Mouse (Mus musculus) CD4-positive, CD25-positive, alpha-beta regulatory T cell, adult 4 months (primary cell): ENCODE measurements around the gene Gfer. TPM values are rescaled to one million over a fixed set of nuclear protein-coding genes. Genes with fewer than 3 reads are reported as not detected.
"Not testable (repeated sequence)": the region's sequence is repeated elsewhere in the genome, so short reads cannot be mapped to it uniquely, and the experiment has no call there.

Experiments
- ATAC-seq: one replicate; pipeline ENCODE4 v1.8.0; 2017
- polyA plus RNA-seq, 2 experiments: library from polyadenylated mRNA; unstranded; fragments of 100-300 nt; shearing (Covaris generic); gene quantifications; one replicate each; pipeline ENCODE4 v1.2.1; 2017

The Gfer gene
- polyA plus RNA-seq, 2 experiments from 2014 or later, result 13.5 to 21.7 TPM

GRCm38 (mm10) chr17:24722220-24722924 lies 26.4 kb upstream of the Gfer start:
- no peak for ATAC-seq

- ATAC-seq, result not testable (repeated sequence)
Observed at GRCm38 (mm10) chr17:24721383-24721955, 25.5 kb upstream of the Gfer start.

GRCm38 (mm10) chr17:24720616-24721015 lies 24.7 kb upstream of the Gfer start:
- ATAC-seq, result not testable (repeated sequence)

GRCm38 (mm10) chr17:24719494-24720222 lies 23.7 kb upstream of the Gfer start:
- peak; percentile 90 for ATAC-seq

- ATAC-seq, result not testable (repeated sequence)
Observed at GRCm38 (mm10) chr17:24718938-24719337, 23.0 kb upstream of the Gfer start.

- no peak for ATAC-seq
Observed at GRCm38 (mm10) chr17:24717943-24718342, 22.0 kb upstream of the Gfer start, which contains the start of the genes Rnf151 and Rps2. Gene Rnf151 (minus strand): TSS chr17:24718063. Gene Rps2 (plus strand): TSS chr17:24718116.

GRCm38 (mm10) chr17:24716166-24716682 lies 20.3 kb upstream of the Gfer start:
- no peak for ATAC-seq

- no peak for ATAC-seq
Observed at GRCm38 (mm10) chr17:24715556-24715955, 19.6 kb upstream of the Gfer start.

- ATAC-seq, result peak; percentile 74
Observed at GRCm38 (mm10) chr17:24708646-24709045, 12.7 kb upstream of the Gfer start.

GRCm38 (mm10) chr17:24707801-24708425 lies 12.0 kb upstream of the Gfer start:
- ATAC-seq, result peak; percentile 23

- peak; percentile 79 for ATAC-seq
Observed at GRCm38 (mm10) chr17:24706982-24707800, 11.2 kb upstream of the Gfer start, which contains the start of gene Tbl3. Gene Tbl3 (minus strand): TSS chr17:24707660.

GRCm38 (mm10) chr17:24705821-24706220 lies 9.9 kb upstream of the Gfer start:
- ATAC-seq, result no peak

- ATAC-seq, result no peak
Observed at GRCm38 (mm10) chr17:24701251-24701650, 5.3 kb upstream of the Gfer start.

- no peak for ATAC-seq
Observed at GRCm38 (mm10) chr17:24699473-24699872, 3.5 kb upstream of the Gfer start.

- no peak for ATAC-seq
Observed at GRCm38 (mm10) chr17:24698715-24699114, 2.8 kb upstream of the Gfer start.

- ATAC-seq, result no peak
Observed at GRCm38 (mm10) chr17:24697985-24698384, 2.0 kb upstream of the Gfer start.

- ATAC-seq, result no peak
Observed at GRCm38 (mm10) chr17:24695326-24696010, 488 bp downstream of the Gfer start.

GRCm38 (mm10) chr17:24692385-24692784 lies 3.6 kb downstream of the Gfer start:
- no peak for ATAC-seq

- no peak for ATAC-seq
Observed at GRCm38 (mm10) chr17:24689251-24690081, 6.5 kb downstream of the Gfer start, which contains the start of gene Syngr3. Gene Syngr3 (minus strand): TSS chr17:24689955.

- ATAC-seq, result peak; percentile 32
Observed at GRCm38 (mm10) chr17:24687599-24687998, 8.4 kb downstream of the Gfer start.
